Mouse (Mus musculus): Measurements from ENCODE around the gene Agt. TPM values are rescaled to one million over a fixed set of nuclear protein-coding genes. Genes with fewer than 3 reads are reported as not detected.

The Agt gene
- total RNA-seq (2014; rRNA removed) (101 and 162 TPM in 2 replicates), polyA plus RNA-seq (2015; fragmentation: Nextera tagmentation; extraction: Ambion mirVana) (95.3 and 112 TPM in 2 replicates)

GRCm38 (mm10) chr8:124569593-124569992 lies at the start of gene Agt:
Agt (minus strand) TSS chr8:124569706.
- Histone ChIP-seq H3K4me3 (ENCODE audit: low read length) (no peak within 1 kb of the TSS), H3K27ac (peak within 1 kb of the TSS; percentile 75), H3K9ac (replicated peaks; ENCODE audit: low read length) (no peak within 1 kb of the TSS), H3K4me2 (ENCODE audit: low read depth, low read length) (peak within 1 kb of the TSS; percentile 19; the same call in 1 of the 2 replicates), H3K9me3 (ENCODE audit: low read length) (no peaks in the 10 kb centered on the region), H3K4me1 (ENCODE audit: insufficient read depth, low read length) (peaks cover 6% of the 10 kb centered on the region), H3K27me3 (ENCODE audit: insufficient read depth, low read length) (no peaks in the 10 kb centered on the region), H3K36me3 (ENCODE audit: insufficient read depth, low read length) (no peaks in the 10 kb centered on the region)
- peak; percentile 53 for DNase-seq (ENCODE audit: low spot score)
- WGBS: 64% methylated on average over 2 of the region's 2 CpGs
- no peak for TF ChIP-seq CTCF (IDR thresholded peaks at IDR 0.05; ENCODE audit: low read depth)
- peak; percentile 60; the same call in 1 of the 2 replicates for ATAC-seq

- H3K9me3 ChIP-seq (ENCODE audit: low read length): no peaks in the 10 kb centered on the region
- H3K27ac ChIP-seq: peak overlapping the region; percentile 74; the same call in 1 of the 2 replicates
- no peak overlapping the region for H3K4me2 ChIP-seq (ENCODE audit: low read depth, low read length)
- no peaks in the 10 kb centered on the region for H3K36me3 ChIP-seq (ENCODE audit: insufficient read depth, low read length)
- no peaks in the 10 kb centered on the region for H3K27me3 ChIP-seq (ENCODE audit: insufficient read depth, low read length)
- DNase-seq (ENCODE audit: low spot score) (no peak), ATAC-seq (no peak)
- H3K4me3 ChIP-seq (ENCODE audit: low read length): no peak overlapping the region
- 48% methylated on average over 9 of the region's 9 CpGs for WGBS
- no peak for TF ChIP-seq CTCF (IDR thresholded peaks at IDR 0.05; ENCODE audit: low read depth)
- no peaks in the 10 kb centered on the region for H3K4me1 ChIP-seq (ENCODE audit: insufficient read depth, low read length)
- no peak overlapping the region for H3K9ac ChIP-seq (replicated peaks; ENCODE audit: low read length)
Observed at GRCm38 (mm10) chr8:124618252-124618651, 48.7 kb upstream of the Agt start.

GRCm38 (mm10) chr8:124617266-124617869 lies 47.9 kb upstream of the Agt start:
- peak; percentile 91 for TF ChIP-seq CTCF (IDR thresholded peaks at IDR 0.05; ENCODE audit: low read depth)
- Histone ChIP-seq H3K4me1 (ENCODE audit: insufficient read depth, low read length) (no peaks in the 10 kb centered on the region), H3K27ac (peak overlapping the region; percentile 74), H3K36me3 (ENCODE audit: insufficient read depth, low read length) (no peaks in the 10 kb centered on the region), H3K9me3 (ENCODE audit: low read length) (no peaks in the 10 kb centered on the region), H3K9ac (replicated peaks; ENCODE audit: low read length) (peak overlapping the region; percentile 35), H3K4me2 (ENCODE audit: low read depth, low read length) (peak overlapping the region; percentile 52), H3K27me3 (ENCODE audit: insufficient read depth, low read length) (no peaks in the 10 kb centered on the region), H3K4me3 (ENCODE audit: low read length) (peak overlapping the region; percentile 21)
- 4% methylated on average over 17 of the region's 17 CpGs for WGBS
- DNase-seq (ENCODE audit: low spot score) (peak; percentile 88), ATAC-seq (peak; percentile 83)

DNA sequence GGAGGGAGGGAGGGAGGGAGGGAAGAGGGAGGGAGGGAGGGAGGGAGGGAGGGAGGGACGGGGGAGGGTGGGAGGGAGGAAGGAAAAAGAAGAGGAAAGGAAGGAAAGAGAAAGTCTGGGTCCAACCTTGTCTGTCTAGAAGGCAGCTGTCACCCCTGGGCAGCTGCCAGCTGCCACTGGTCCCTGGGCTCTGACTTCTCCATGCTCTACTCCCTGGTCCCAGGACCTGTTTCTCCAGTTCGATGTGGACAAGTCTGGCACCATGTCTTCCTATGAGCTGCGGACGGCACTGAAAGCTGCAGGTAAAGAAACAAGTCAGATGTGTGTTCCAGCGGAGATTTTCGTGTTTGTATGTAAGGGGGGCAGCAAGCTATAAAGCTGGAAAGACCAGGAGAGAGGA lies 44.8 kb upstream of the Agt start:
- Histone ChIP-seq H3K36me3 (ENCODE audit: insufficient read depth, low read length) (no peaks in the 10 kb centered on the region), H3K4me1 (ENCODE audit: insufficient read depth, low read length) (no peaks in the 10 kb centered on the region), H3K9me3 (ENCODE audit: low read length) (no peaks in the 10 kb centered on the region), H3K27ac (no peak overlapping the region), H3K4me3 (ENCODE audit: low read length) (no peak overlapping the region), H3K27me3 (ENCODE audit: insufficient read depth, low read length) (no peaks in the 10 kb centered on the region), H3K4me2 (ENCODE audit: low read depth, low read length) (no peak overlapping the region), H3K9ac (replicated peaks; ENCODE audit: low read length) (no peak overlapping the region)
- DNase-seq (ENCODE audit: low spot score) (no peak), ATAC-seq (no peak)
- 83% methylated on average over 5 of the region's 6 CpGs for WGBS
- no peak for TF ChIP-seq CTCF (IDR thresholded peaks at IDR 0.05; ENCODE audit: low read depth)

GRCm38 (mm10) chr8:124608972-124609353 lies 39.5 kb upstream of the Agt start:
- Histone ChIP-seq H3K9me3 (ENCODE audit: low read length) (no peaks in the 10 kb centered on the region), H3K4me2 (ENCODE audit: low read depth, low read length) (no peak overlapping the region), H3K9ac (replicated peaks; ENCODE audit: low read length) (no peak overlapping the region), H3K36me3 (ENCODE audit: insufficient read depth, low read length) (no peaks in the 10 kb centered on the region), H3K4me1 (ENCODE audit: insufficient read depth, low read length) (no peaks in the 10 kb centered on the region), H3K4me3 (ENCODE audit: low read length) (no peak overlapping the region), H3K27me3 (ENCODE audit: insufficient read depth, low read length) (no peaks in the 10 kb centered on the region), H3K27ac (peak overlapping the region; percentile 26; the same call in 1 of the 2 replicates)
- TF ChIP-seq CTCF (IDR thresholded peaks at IDR 0.05; ENCODE audit: low read depth): no peak
- 63% methylated on average over 9 of the region's 9 CpGs for WGBS
- ATAC-seq (no peak), DNase-seq (ENCODE audit: low spot score) (no peak)

- 0 out of 2 replicates have a peak overlapping the region, but pooled peaks have one; percentile 26 for H3K27ac ChIP-seq
- 73% methylated on average over 13 of the region's 13 CpGs for WGBS
- H3K9me3 ChIP-seq (ENCODE audit: low read length): no peaks in the 10 kb centered on the region
- no peak overlapping the region for H3K4me3 ChIP-seq (ENCODE audit: low read length)
- H3K36me3 ChIP-seq (ENCODE audit: insufficient read depth, low read length): no peaks in the 10 kb centered on the region
- no peak for ATAC-seq
- H3K27me3 ChIP-seq (ENCODE audit: insufficient read depth, low read length): no peaks in the 10 kb centered on the region
- no peak overlapping the region for H3K9ac ChIP-seq (replicated peaks; ENCODE audit: low read length)
- DNase-seq (ENCODE audit: low spot score): peak; percentile 57
- no peak overlapping the region for H3K4me2 ChIP-seq (ENCODE audit: low read depth, low read length)
- H3K4me1 ChIP-seq (ENCODE audit: insufficient read depth, low read length): no peaks in the 10 kb centered on the region
- TF ChIP-seq CTCF (IDR thresholded peaks at IDR 0.05; ENCODE audit: low read depth): peak; percentile 70
Observed at GRCm38 (mm10) chr8:124608239-124608971, 38.9 kb upstream of the Agt start.

Data from hindbrain, postnatal 0 days (tissue).